Mouse (Mus musculus): ENCODE measurements around the gene Bend5.

Bend5 gene

GRCm38 (mm10) chr4:111486187-111486586 is 71.4 kb downstream of the Bend5 start:
- no peak for DNase-seq (ENCODE audit: low spot score in 2 of 2)

DNA sequence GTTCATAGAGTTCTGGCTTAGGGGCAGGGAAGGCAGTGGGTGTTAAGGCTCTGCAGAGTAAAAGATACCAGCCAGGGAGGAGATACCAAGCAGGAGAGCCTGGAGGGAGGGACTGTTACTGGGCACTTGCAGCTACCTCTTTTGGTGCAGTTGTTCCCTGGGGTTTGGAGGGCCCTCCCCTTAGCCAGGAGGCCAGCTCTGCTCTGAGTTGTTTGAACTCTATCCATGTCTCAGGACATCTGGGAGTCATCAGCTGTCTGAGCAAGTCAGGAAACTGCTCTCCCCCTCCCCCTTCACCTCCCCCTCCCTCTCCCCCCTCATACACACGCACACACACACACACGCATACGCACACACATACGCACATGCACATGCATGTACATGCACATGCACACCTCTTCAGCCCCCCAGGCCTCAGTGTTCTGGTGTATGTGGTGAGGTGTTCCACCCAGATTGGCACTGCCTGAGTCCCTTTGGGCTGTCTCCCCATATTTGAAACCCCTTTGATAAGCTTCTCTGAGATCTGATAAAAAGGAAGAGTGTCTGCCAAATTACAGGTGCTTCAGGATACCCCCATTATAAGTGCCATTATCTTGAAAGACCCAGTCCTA is 72.5 kb downstream of the Bend5 start:
- DNase-seq (ENCODE audit: low spot score in 2 of 2), result no peak

DNA sequence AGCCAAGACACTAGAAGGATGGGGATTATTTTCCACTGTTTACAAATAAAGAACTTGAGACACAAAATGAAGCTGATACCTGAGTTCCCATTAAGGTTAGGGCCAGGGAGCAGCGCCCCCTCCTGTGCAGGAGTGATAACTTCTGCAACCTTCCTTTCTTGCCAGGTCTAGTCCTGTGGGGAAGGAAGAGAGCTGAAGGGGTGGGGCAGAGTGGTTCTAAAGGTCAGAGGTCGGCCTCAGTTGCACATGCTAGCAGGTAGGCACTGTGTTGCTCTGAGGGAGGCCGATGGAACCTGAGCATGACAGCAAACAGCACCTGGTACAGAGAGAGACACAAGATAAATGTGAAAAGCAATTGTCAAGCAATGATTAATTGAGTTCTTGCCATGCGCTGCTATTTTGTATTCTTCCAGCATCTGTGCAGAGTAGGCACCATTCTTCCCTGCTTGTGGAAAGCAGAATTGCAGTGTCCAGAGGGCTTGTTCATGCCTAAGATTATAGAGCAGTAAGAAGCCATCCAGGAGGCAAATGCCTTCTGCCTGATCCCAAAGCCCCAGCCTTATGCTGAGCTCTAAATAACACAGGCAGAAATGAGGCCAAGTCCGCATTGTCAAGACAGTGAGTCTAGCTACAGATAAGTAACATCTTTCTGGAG is 79.1 kb downstream of the Bend5 start:
- DNase-seq (ENCODE audit: low spot score in 2 of 2), result no peak

GRCm38 (mm10) chr4:111495949-111496348 is 81.1 kb downstream of the Bend5 start:
- DNase-seq (ENCODE audit: low spot score in 2 of 2), result peak; percentile 53 to 54

- DNase-seq (ENCODE audit: low spot score in 2 of 2), result peak; percentile 74 to 85
Observed at GRCm38 (mm10) chr4:111498751-111499150, 83.9 kb downstream of the Bend5 start.

DNA sequence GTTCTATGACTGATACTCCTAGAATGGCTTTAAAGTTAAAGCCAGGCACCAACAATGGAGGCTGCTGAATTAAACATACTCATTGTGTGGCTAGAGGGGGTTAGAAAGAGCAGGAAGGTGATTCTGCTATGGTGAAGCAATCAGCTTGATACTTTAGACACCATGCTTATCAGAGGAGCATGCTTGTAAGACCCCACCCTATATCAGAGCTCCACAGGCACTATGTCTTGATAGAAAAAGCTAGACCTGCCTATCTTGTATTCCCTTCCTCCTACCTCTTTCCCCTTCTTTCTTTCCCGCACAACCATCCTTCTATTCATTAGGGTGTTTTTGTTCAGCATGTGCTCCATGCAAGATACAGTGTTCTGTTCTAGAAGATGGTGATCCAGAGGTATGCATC is 86.6 kb downstream of the Bend5 start:
- no peak for DNase-seq (ENCODE audit: low spot score in 2 of 2)

DNA sequence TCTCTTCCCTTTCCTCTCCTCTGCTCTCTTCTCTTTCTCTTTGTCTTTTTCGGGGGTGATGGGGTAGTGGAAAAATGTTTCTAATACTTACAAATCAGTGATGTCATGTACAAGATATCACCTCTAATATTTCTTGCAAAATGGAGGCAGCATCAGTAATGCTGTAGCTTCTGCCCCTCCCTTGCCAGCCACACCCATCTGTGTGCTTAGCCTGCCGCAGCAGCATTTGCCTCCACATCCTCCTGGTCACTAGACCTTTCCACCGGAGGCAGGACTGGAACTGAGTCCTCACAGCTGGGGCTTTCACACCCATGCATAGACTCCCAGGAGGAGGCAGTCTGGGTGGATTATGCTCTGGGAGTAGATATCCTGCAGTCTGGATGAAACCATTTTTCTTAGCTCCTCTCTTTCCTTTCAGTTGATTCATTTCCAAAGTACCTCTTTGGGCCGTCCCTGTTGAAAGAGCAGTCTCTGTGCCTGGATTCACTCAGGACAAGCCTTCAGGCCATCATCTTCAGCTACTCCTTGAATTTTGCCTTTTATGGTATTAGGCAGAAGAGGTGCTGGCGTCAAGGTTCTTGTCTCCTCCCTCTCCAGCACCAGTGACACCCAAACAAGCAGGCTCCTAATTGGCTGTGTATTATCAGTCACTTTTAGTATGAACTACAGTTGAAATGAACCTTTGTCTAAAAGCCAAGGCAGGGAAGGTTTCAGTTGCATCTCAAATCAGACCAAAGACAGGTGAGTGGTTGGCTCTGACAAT is 88.3 kb downstream of the Bend5 start:
- DNase-seq (ENCODE audit: low spot score in 2 of 2), result no peak

- no peak for DNase-seq (ENCODE audit: low spot score in 2 of 2)
Observed at GRCm38 (mm10) chr4:111504952-111505351, 90.1 kb downstream of the Bend5 start.

Measured in right cerebral cortex, postnatal 36 days (tissue).